Mouse (Mus musculus) E14TG2a.4 (cell line): Measurements from ENCODE around the gene Ceacam16.
A peak's percentile ranks its signal among the peaks of the same experiment; 100 is the strongest.

Experiments
- H3K27me3 ChIP-seq: 2 replicates; pipeline ENCODE4 v1.6.1; 2014; ENCODE audit warnings: low read length, control low read depth; ENCODE audit not compliant: insufficient read depth
- H3K36me3 ChIP-seq: 2 replicates; pipeline ENCODE4 v1.6.1; 2014; ENCODE audit warnings: low read length, control low read depth; ENCODE audit not compliant: insufficient read depth
- H3K4me1 ChIP-seq: replicated peaks from 2 replicates; pipeline ENCODE4 v1.6.1; 2014; ENCODE audit warnings: low read depth, low read length, control low read depth
- H3K4me3 ChIP-seq: replicated peaks from 2 replicates; pipeline ENCODE4 v1.5.1; 2014; ENCODE audit warnings: mild to moderate bottlenecking, low read length
- H3K9me3 ChIP-seq: 2 replicates; pipeline ENCODE4 v1.6.1; 2014; ENCODE audit warnings: low read length, control low read depth
- CTCF ChIP-seq: conservative IDR thresholded peaks from 2 replicates; pipeline ENCODE4 v1.5.1; 2014; ENCODE audit warnings: low read length
- NANOG ChIP-seq: IDR thresholded peaks from 2 replicates; pipeline ENCODE4 v1.6.1; 2014; ENCODE audit warnings: borderline replicate concordance, low read length, mixed read lengths
- POU5F1 ChIP-seq: IDR thresholded peaks from 2 replicates; pipeline ENCODE4 v1.6.1; 2014; ENCODE audit warnings: low read length, borderline replicate concordance

Gene Ceacam16

GRCm38 (mm10) chr7:19822604-19823058, 38.5 kb downstream of the Ceacam16 start, which contains the start of gene Bcl3:
Bcl3 (minus strand) TSS chr7:19822770.
- peaks cover 84% of the 10 kb centered on the region for H3K4me1 ChIP-seq
- peaks cover 30% of the 10 kb centered on the region for H3K36me3 ChIP-seq
- no peak for TF ChIP-seq POU5F1
- no peak for TF ChIP-seq CTCF
- peak within 1 kb of the TSS; percentile 88 for H3K4me3 ChIP-seq
- no peaks in the 10 kb centered on the region for H3K27me3 ChIP-seq
- H3K9me3 ChIP-seq: no peaks in the 10 kb centered on the region

- Histone ChIP-seq H3K4me3 (peak overlapping the region; percentile 88), H3K4me1 (peaks cover 82% of the 10 kb centered on the region), H3K36me3 (peaks cover 30% of the 10 kb centered on the region), H3K27me3 (no peaks in the 10 kb centered on the region), H3K9me3 (no peaks in the 10 kb centered on the region)
- TF ChIP-seq CTCF (no peak), NANOG (no peak), POU5F1 (no peak)
Measured at GRCm38 (mm10) chr7:19822193-19822592, 38.9 kb downstream of the Ceacam16 start.

GRCm38 (mm10) chr7:19821633-19822032, 39.5 kb downstream of the Ceacam16 start:
- Histone ChIP-seq H3K4me3 (peak overlapping the region; percentile 88), H3K4me1 (peaks cover 76% of the 10 kb centered on the region), H3K36me3 (peaks cover 30% of the 10 kb centered on the region), H3K27me3 (no peaks in the 10 kb centered on the region), H3K9me3 (no peaks in the 10 kb centered on the region)
- no peak for TF ChIP-seq CTCF
- no peak for TF ChIP-seq POU5F1
- TF ChIP-seq NANOG: no peak

GRCm38 (mm10) chr7:19820347-19821048, 40.6 kb downstream of the Ceacam16 start:
- peaks cover 30% of the 10 kb centered on the region for H3K36me3 ChIP-seq
- no peaks in the 10 kb centered on the region for H3K27me3 ChIP-seq
- no peak for TF ChIP-seq NANOG
- no peak for TF ChIP-seq POU5F1
- TF ChIP-seq CTCF: no peak
- peaks cover 2% of the 10 kb centered on the region; the same call in 1 of the 2 replicates for H3K9me3 ChIP-seq
- H3K4me3 ChIP-seq: peak overlapping the region; percentile 56
- peaks cover 71% of the 10 kb centered on the region for H3K4me1 ChIP-seq

GRCm38 (mm10) chr7:19818875-19819274, 42.2 kb downstream of the Ceacam16 start:
- Histone ChIP-seq H3K4me3 (peak overlapping the region; percentile 5; the same call in 1 of the 2 replicates), H3K4me1 (peaks cover 71% of the 10 kb centered on the region), H3K9me3 (peaks cover 18% of the 10 kb centered on the region), H3K36me3 (peaks cover 46% of the 10 kb centered on the region), H3K27me3 (no peaks in the 10 kb centered on the region)
- TF ChIP-seq CTCF (no peak), POU5F1 (no peak), NANOG (no peak)

GRCm38 (mm10) chr7:19818440-19818839, 42.7 kb downstream of the Ceacam16 start:
- Histone ChIP-seq H3K4me3 (peak overlapping the region; percentile 84), H3K9me3 (peaks cover 23% of the 10 kb centered on the region), H3K4me1 (peaks cover 71% of the 10 kb centered on the region), H3K27me3 (no peaks in the 10 kb centered on the region), H3K36me3 (peaks cover 50% of the 10 kb centered on the region)
- TF ChIP-seq POU5F1 (no peak), CTCF (no peak), NANOG (no peak)

- TF ChIP-seq CTCF (no peak), NANOG (no peak), POU5F1 (no peak)
- Histone ChIP-seq H3K9me3 (peaks cover 31% of the 10 kb centered on the region), H3K4me1 (peaks cover 76% of the 10 kb centered on the region), H3K4me3 (peak overlapping the region; percentile 84), H3K36me3 (peaks cover 59% of the 10 kb centered on the region), H3K27me3 (no peaks in the 10 kb centered on the region)
Measured at GRCm38 (mm10) chr7:19817382-19818105, 43.6 kb downstream of the Ceacam16 start.

- Histone ChIP-seq H3K9me3 (peaks cover 38% of the 10 kb centered on the region), H3K36me3 (peaks cover 70% of the 10 kb centered on the region), H3K4me1 (peaks cover 74% of the 10 kb centered on the region), H3K4me3 (peak overlapping the region; percentile 84), H3K27me3 (no peaks in the 10 kb centered on the region)
- no peak for TF ChIP-seq CTCF
- TF ChIP-seq POU5F1: no peak
- TF ChIP-seq NANOG: no peak
Measured at GRCm38 (mm10) chr7:19816224-19816771, 44.8 kb downstream of the Ceacam16 start.
